Mouse (Mus musculus): Measurements from ENCODE around the gene Egln3. TPM values are rescaled to one million over a fixed set of nuclear protein-coding genes. Genes with fewer than 3 reads are reported as not detected.
A peak's percentile ranks its signal among the peaks of the same experiment; 100 is the strongest.

Egln3 gene
- polyA plus RNA-seq, 1 experiment from 2014 or later: 5.8 TPM

DNA sequence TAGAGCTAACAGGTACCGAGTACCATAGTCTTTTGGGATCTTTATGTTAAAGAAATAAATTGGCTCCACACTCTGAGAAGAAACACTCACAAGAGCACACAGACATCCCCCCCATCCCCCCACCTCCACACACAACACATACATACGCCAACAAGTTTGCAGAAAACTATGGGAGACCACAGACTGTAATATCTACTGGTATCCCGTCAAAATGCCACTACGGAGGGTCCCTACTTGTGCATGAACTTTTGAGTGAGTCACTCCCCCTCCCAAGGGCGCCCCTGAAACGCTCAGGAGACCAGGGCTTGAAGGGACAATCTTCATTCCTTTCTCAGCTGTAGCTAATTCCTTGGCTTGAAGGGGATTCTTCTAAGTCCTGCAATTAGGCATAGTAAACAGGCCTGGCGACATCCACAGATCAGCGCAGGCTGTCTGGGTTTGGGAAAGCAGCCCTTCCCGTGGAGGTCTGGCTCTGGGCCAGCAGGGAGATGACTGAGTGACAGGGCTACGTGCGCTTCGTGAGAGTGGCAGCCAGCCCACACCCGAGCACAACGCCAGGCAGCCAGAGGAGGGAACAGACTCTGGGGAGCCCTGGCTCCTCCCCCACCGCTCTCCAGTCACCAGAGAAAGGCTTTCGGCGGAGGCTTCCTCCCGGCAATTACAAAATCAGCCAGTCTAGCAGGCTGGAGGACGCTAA lies 11.9 kb downstream of the Egln3 start:
- Histone ChIP-seq H3K36me3 (replicated peaks; ENCODE audit: control insufficient read depth, insufficient read depth, low read depth, low read length) (no peaks in the 10 kb centered on the region), H3K4me2 (ENCODE audit: low read depth, low read length) (peak overlapping the region; percentile 54), H3K9ac (replicated peaks; ENCODE audit: low read length) (peak overlapping the region; percentile 35), H3K9me3 (replicated peaks; ENCODE audit: control insufficient read depth, low read length) (no peaks in the 10 kb centered on the region), H3K27ac (replicated peaks; ENCODE audit: low read depth, low read length) (peak overlapping the region; percentile 66), H3K27me3 (ENCODE audit: control insufficient read depth, insufficient read depth, low read length) (no peaks in the 10 kb centered on the region), H3K4me1 (ENCODE audit: control insufficient read depth, insufficient read depth, low read length) (peaks cover 3% of the 10 kb centered on the region), H3K4me3 (ENCODE audit: low read depth, low read length) (no peak overlapping the region; the same call in 1 of the 2 replicates)
- ATAC-seq (replicated peaks; ENCODE audit: insufficient number of reproducible peaks, low FRiP score, low TSS enrichment, low read depth) (peak; percentile 97), DNase-seq (ENCODE audit: low spot score) (peak; percentile 95)
- WGBS: 2% methylated on average over 19 of the region's 19 CpGs

DNA sequence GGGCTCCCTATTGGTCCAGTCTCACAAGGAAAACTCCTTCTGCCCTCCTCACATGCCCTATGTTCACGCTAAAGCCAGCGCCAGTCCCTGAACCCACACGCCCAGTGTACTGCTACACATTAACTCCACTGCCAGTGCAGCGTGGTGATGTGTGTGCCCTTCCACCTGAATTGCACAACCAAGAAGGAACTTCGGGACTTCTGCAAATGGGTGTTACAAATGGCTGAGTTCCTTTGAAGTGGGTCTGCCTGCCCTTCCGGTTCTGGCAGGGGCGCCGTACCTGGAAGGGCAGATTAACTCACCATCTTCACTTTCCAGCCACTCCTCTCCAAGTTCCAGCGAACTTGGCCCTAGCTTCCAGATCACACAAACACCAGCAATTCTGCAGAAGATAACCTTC lies 12.5 kb downstream of the Egln3 start:
- ATAC-seq (replicated peaks; ENCODE audit: insufficient number of reproducible peaks, low FRiP score, low TSS enrichment, low read depth): no peak
- Histone ChIP-seq H3K4me2 (ENCODE audit: low read depth, low read length) (peak overlapping the region; percentile 54), H3K4me1 (ENCODE audit: control insufficient read depth, insufficient read depth, low read length) (peaks cover 3% of the 10 kb centered on the region), H3K4me3 (ENCODE audit: low read depth, low read length) (no peak overlapping the region), H3K27ac (replicated peaks; ENCODE audit: low read depth, low read length) (peak overlapping the region; percentile 66; the same call in 1 of the 2 replicates), H3K36me3 (replicated peaks; ENCODE audit: control insufficient read depth, insufficient read depth, low read depth, low read length) (no peaks in the 10 kb centered on the region), H3K27me3 (ENCODE audit: control insufficient read depth, insufficient read depth, low read length) (no peaks in the 10 kb centered on the region), H3K9me3 (replicated peaks; ENCODE audit: control insufficient read depth, low read length) (no peaks in the 10 kb centered on the region), H3K9ac (replicated peaks; ENCODE audit: low read length) (no peak overlapping the region; the same call in 1 of the 2 replicates)
- 37% methylated on average over 9 of the region's 9 CpGs for WGBS
- DNase-seq (ENCODE audit: low spot score): no peak

DNA sequence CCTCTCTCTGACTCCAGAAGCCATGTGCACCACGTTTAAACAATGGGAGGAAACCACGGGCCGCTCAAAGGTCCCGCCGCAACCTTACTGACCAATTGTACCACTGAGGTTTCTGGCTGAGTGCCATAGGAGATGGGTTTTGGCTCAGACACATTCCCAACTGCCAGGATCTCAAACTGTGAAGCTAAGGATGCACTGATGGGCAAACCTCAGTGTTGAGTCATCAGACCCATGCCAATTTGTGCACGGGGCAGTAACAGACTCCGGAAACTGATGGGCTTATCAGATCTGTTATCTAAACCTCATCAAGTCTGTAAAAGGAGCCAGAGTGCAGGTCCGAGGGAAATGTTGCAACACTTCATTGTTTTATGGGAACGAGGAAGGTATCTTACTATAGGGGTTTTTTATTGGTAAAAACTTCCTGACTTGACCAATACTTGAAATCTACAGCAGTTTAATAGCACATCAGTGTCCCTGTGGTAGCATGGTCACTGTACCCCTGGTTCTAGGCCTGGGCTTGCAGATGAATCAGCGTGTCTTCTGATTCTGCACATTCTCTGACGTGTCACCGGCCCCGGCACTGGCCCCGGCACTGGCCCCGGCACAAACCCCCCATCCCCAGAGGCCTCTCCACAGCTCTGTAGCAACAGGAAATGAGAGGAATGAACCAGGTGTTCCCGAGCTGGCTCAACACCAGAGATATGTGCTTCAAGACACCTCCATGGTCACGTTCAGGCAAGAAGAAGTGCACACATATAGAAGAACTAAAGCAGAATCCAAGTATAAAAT lies 15.7 kb downstream of the Egln3 start:
- H3K36me3 ChIP-seq (replicated peaks; ENCODE audit: control insufficient read depth, insufficient read depth, low read depth, low read length): no peaks in the 10 kb centered on the region
- H3K9ac ChIP-seq (replicated peaks; ENCODE audit: low read length): no peak overlapping the region
- no peaks in the 10 kb centered on the region for H3K27me3 ChIP-seq (ENCODE audit: control insufficient read depth, insufficient read depth, low read length)
- H3K4me3 ChIP-seq (ENCODE audit: low read depth, low read length): no peak overlapping the region
- H3K4me2 ChIP-seq (ENCODE audit: low read depth, low read length): no peak overlapping the region
- H3K4me1 ChIP-seq (ENCODE audit: control insufficient read depth, insufficient read depth, low read length): peaks cover 3% of the 10 kb centered on the region
- DNase-seq (ENCODE audit: low spot score) (no peak), ATAC-seq (replicated peaks; ENCODE audit: insufficient number of reproducible peaks, low FRiP score, low TSS enrichment, low read depth) (no peak)
- no peaks in the 10 kb centered on the region for H3K9me3 ChIP-seq (replicated peaks; ENCODE audit: control insufficient read depth, low read length)
- 69% methylated on average over 17 of the region's 17 CpGs for WGBS
- no peak overlapping the region; the same call in 1 of the 2 replicates for H3K27ac ChIP-seq (replicated peaks; ENCODE audit: low read depth, low read length)

DNA sequence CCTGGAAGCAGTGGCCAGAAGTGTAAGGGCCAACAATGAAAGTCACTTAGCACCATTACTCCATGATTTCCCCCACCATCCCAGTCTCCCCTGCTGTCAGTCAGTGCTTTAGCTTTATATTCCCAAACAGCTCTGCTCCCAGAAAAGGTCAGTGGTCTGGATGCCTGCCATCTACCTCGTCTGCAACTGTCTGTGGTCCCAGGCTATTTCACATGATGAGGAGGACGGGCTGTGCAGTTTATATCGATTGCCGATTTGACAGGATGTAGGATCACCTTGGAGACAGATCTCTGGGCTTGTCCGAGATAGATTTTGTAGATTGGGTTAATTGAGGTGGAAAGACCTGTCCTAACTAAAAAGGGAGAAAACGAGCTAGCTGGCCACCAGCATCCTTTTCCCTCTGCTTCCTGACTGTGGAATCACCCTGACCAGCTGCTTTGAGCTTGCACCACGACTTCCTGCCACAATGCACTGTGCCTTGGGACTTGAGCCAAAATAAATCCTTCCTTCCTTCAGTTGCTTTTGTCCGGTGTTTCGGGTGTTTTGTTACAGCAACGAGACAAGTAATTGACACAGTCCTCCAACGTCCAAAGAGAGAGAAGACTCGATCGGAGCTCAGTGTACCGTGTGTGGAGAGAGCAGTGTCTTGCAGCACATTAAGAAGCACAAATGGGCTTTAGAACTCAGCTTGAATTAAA lies 16.6 kb downstream of the Egln3 start:
- H3K9ac ChIP-seq (replicated peaks; ENCODE audit: low read length): no peak overlapping the region
- H3K4me3 ChIP-seq (ENCODE audit: low read depth, low read length): no peak overlapping the region
- H3K9me3 ChIP-seq (replicated peaks; ENCODE audit: control insufficient read depth, low read length): no peaks in the 10 kb centered on the region
- H3K27ac ChIP-seq (replicated peaks; ENCODE audit: low read depth, low read length): no peak overlapping the region
- no peak for DNase-seq (ENCODE audit: low spot score)
- H3K4me2 ChIP-seq (ENCODE audit: low read depth, low read length): no peak overlapping the region
- H3K27me3 ChIP-seq (ENCODE audit: control insufficient read depth, insufficient read depth, low read length): no peaks in the 10 kb centered on the region
- ATAC-seq (replicated peaks; ENCODE audit: insufficient number of reproducible peaks, low FRiP score, low TSS enrichment, low read depth): no peak
- 47% methylated on average over 14 of the region's 14 CpGs for WGBS
- peaks cover 3% of the 10 kb centered on the region for H3K4me1 ChIP-seq (ENCODE audit: control insufficient read depth, insufficient read depth, low read length)
- no peaks in the 10 kb centered on the region for H3K36me3 ChIP-seq (replicated peaks; ENCODE audit: control insufficient read depth, insufficient read depth, low read depth, low read length)

DNA sequence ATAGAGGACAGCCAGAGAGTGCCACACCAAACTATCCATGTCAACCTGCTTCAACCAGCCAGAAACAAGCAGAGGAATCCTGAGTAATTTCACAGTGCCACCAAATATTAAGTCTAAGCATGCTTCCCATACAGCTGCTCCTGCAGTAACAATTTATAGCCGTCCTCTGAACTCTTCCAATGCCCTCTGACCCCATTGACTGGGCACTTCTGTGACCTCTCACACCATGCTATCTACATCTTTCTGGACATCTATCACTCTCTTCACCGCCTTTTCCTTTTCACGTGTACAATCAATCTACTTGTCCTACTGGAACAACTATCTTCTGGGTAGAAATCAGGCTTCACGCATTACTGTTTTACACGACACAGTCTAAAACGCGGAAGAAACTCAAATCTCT lies 19.4 kb downstream of the Egln3 start:
- Histone ChIP-seq H3K27ac (replicated peaks; ENCODE audit: low read depth, low read length) (no peak overlapping the region), H3K9me3 (replicated peaks; ENCODE audit: control insufficient read depth, low read length) (no peaks in the 10 kb centered on the region), H3K4me3 (ENCODE audit: low read depth, low read length) (no peak overlapping the region), H3K4me1 (ENCODE audit: control insufficient read depth, insufficient read depth, low read length) (no peaks in the 10 kb centered on the region), H3K9ac (replicated peaks; ENCODE audit: low read length) (no peak overlapping the region), H3K36me3 (replicated peaks; ENCODE audit: control insufficient read depth, insufficient read depth, low read depth, low read length) (no peaks in the 10 kb centered on the region), H3K27me3 (ENCODE audit: control insufficient read depth, insufficient read depth, low read length) (no peaks in the 10 kb centered on the region), H3K4me2 (ENCODE audit: low read depth, low read length) (no peak overlapping the region)
- DNase-seq (ENCODE audit: low spot score) (no peak), ATAC-seq (replicated peaks; ENCODE audit: insufficient number of reproducible peaks, low FRiP score, low TSS enrichment, low read depth) (no peak)
- 79% methylated on average over 7 of the region's 7 CpGs for WGBS

DNA sequence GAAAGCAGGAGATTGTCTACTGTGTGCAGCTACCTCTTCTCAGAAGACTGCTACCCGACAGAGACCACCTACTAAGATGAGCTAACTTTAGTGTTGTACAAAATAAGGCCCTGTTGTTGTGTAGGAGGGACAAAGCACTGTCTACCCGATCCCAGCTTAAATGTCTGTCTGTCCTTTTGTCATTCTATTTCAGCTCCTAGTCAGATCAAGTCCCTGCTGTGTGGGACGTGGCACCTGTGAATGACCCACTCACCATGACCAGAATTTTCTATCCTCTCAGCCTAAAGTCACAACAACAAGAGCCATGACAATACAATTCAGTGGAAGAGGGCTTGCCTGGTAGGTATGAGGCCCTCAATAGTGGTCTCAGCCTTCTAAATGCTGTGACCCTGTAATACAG lies 25.3 kb downstream of the Egln3 start:
- no peak overlapping the region for H3K27ac ChIP-seq (replicated peaks; ENCODE audit: low read depth, low read length)
- no peak for ATAC-seq (replicated peaks; ENCODE audit: insufficient number of reproducible peaks, low FRiP score, low TSS enrichment, low read depth)
- 57% methylated on average over 3 of the region's 3 CpGs for WGBS
- no peak for DNase-seq (ENCODE audit: low spot score)
- H3K9me3 ChIP-seq (replicated peaks; ENCODE audit: control insufficient read depth, low read length): no peaks in the 10 kb centered on the region
- H3K4me1 ChIP-seq (ENCODE audit: control insufficient read depth, insufficient read depth, low read length): no peaks in the 10 kb centered on the region
- H3K36me3 ChIP-seq (replicated peaks; ENCODE audit: control insufficient read depth, insufficient read depth, low read depth, low read length): no peaks in the 10 kb centered on the region
- H3K9ac ChIP-seq (replicated peaks; ENCODE audit: low read length): no peak overlapping the region
- H3K4me2 ChIP-seq (ENCODE audit: low read depth, low read length): no peak overlapping the region
- H3K4me3 ChIP-seq (ENCODE audit: low read depth, low read length): no peak overlapping the region
- H3K27me3 ChIP-seq (ENCODE audit: control insufficient read depth, insufficient read depth, low read length): no peaks in the 10 kb centered on the region

DNA sequence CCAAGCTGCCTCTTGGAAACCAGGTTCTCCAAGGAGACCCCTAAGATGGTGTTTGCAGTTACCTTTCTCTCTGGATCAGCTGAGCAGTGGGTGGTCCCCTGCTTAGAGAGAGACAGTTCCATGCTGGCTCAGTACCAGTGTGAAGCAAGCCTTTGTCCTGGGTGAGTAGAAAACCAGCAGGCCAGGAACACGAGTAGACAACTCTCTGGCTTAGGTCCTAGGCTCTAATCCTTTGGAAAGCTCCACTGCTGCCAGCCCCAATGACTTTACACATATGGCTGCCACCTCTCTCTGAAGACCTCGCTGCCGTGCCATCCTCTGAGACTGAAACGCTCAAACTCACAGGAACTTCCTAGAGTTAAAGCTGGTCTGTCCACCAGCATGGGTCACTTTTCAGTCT lies 34.9 kb downstream of the Egln3 start:
- DNase-seq (ENCODE audit: low spot score): no peak

DNA sequence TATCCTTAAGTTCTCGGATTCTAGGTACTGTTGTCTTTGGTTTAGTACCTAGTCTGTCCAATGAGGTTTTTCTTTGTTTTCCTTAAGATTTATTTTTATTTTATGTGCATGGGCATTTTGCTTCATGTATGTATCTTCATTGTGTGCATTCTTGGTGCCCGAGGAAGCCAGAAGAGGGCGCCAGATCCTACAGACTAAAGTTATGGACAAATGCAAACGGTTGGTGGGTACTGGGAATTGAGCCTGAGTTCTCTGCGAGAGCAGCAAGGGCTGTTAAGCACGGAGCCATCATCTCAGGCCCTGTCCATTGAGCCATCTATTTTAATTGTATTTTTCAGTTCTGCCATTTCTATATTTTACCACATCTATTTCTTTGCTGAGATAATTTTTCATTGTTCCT lies 35.9 kb downstream of the Egln3 start:
- WGBS: 81% methylated on average over 6 of the region's 6 CpGs
- no peak overlapping the region for H3K9ac ChIP-seq (replicated peaks; ENCODE audit: low read length)
- H3K4me3 ChIP-seq (ENCODE audit: low read depth, low read length): no peak overlapping the region
- H3K4me2 ChIP-seq (ENCODE audit: low read depth, low read length): no peak overlapping the region
- no peaks in the 10 kb centered on the region for H3K9me3 ChIP-seq (replicated peaks; ENCODE audit: control insufficient read depth, low read length)
- ATAC-seq (replicated peaks; ENCODE audit: insufficient number of reproducible peaks, low FRiP score, low TSS enrichment, low read depth) (no peak), DNase-seq (ENCODE audit: low spot score) (no peak)
- no peaks in the 10 kb centered on the region for H3K36me3 ChIP-seq (replicated peaks; ENCODE audit: control insufficient read depth, insufficient read depth, low read depth, low read length)
- no peak overlapping the region for H3K27ac ChIP-seq (replicated peaks; ENCODE audit: low read depth, low read length)
- H3K27me3 ChIP-seq (ENCODE audit: control insufficient read depth, insufficient read depth, low read length): no peaks in the 10 kb centered on the region
- no peaks in the 10 kb centered on the region for H3K4me1 ChIP-seq (ENCODE audit: control insufficient read depth, insufficient read depth, low read length)

More for the DNA sequence above, 34.9 kb downstream of the Egln3 start:
- no peaks in the 10 kb centered on the region for H3K27me3 ChIP-seq (ENCODE audit: control insufficient read depth, insufficient read depth, low read length)
- ATAC-seq (replicated peaks; ENCODE audit: insufficient number of reproducible peaks, low FRiP score, low TSS enrichment, low read depth): no peak
- no peaks in the 10 kb centered on the region for H3K4me1 ChIP-seq (ENCODE audit: control insufficient read depth, insufficient read depth, low read length)
- no peak overlapping the region for H3K4me3 ChIP-seq (ENCODE audit: low read depth, low read length)
- 85% methylated on average over 4 of the region's 4 CpGs for WGBS
- no peak overlapping the region for H3K27ac ChIP-seq (replicated peaks; ENCODE audit: low read depth, low read length)
- no peaks in the 10 kb centered on the region for H3K9me3 ChIP-seq (replicated peaks; ENCODE audit: control insufficient read depth, low read length)
- no peak overlapping the region for H3K4me2 ChIP-seq (ENCODE audit: low read depth, low read length)
- H3K9ac ChIP-seq (replicated peaks; ENCODE audit: low read length): no peak overlapping the region
- H3K36me3 ChIP-seq (replicated peaks; ENCODE audit: control insufficient read depth, insufficient read depth, low read depth, low read length): no peaks in the 10 kb centered on the region
